Mouse (Mus musculus) lung, adult 2 months (tissue): ENCODE measurements around the gene Ptprm.

Experiments
- CTCF ChIP-seq: fragments of 200-500 bp; IDR thresholded peaks from 2 replicates; pipeline ENCODE4 v1.5.1; 2011; ENCODE audit warnings: mild to moderate bottlenecking, low read length, control low read depth; ENCODE audit not compliant: insufficient read depth
- POLR2A ChIP-seq: fragments of 200-500 bp; IDR thresholded peaks from 2 replicates; pipeline ENCODE4 v1.6.1; 2011; ENCODE audit warnings: low read depth, mild to moderate bottlenecking, control low read depth, low read length, borderline replicate concordance; ENCODE audit errors: extremely low read depth

- no peak for TF ChIP-seq POLR2A
- no peak for TF ChIP-seq CTCF
Observed at GRCm38 (mm10) chr17:67314491-67315205, 39.6 kb downstream of the Ptprm start.
